Mouse (Mus musculus) cerebellum, adult 11-12 months (tissue): Measurements from ENCODE around the gene AY761185.
"Not testable (repeated sequence)": the region's sequence is repeated elsewhere in the genome, so short reads cannot be mapped to it uniquely, and the experiment has no call there.

ENCODE experiments used
- DNase-seq: peaks from one replicate; pipeline ENCODE4 v3.0.0; 2022

The AY761185 gene

GRCm38 (mm10) chr8:20944610-20945009, at the start of gene AY761185:
Gene AY761185 (minus strand): TSS chr8:20944710.
- DNase-seq, result no peak

GRCm38 (mm10) chr8:20994042-20994441, 49.5 kb upstream of the AY761185 start:
- DNase-seq, result not testable (repeated sequence)

GRCm38 (mm10) chr8:20979846-20980245, 35.3 kb upstream of the AY761185 start:
- no peak for DNase-seq

- no peak for DNase-seq
Observed at GRCm38 (mm10) chr8:20964531-20964930, 20.0 kb upstream of the AY761185 start.

GRCm38 (mm10) chr8:20921971-20922370, 22.5 kb downstream of the AY761185 start, which contains the start of gene Gm6040:
Gene Gm6040 (minus strand): TSS chr8:20922071.
- DNase-seq, result no peak

GRCm38 (mm10) chr8:20912288-20912687, 32.2 kb downstream of the AY761185 start:
- DNase-seq, result no peak

GRCm38 (mm10) chr8:20908256-20908655, 36.3 kb downstream of the AY761185 start:
- no peak for DNase-seq

GRCm38 (mm10) chr8:20907119-20907518, 37.4 kb downstream of the AY761185 start:
- no peak for DNase-seq

- DNase-seq, result no peak
Observed at GRCm38 (mm10) chr8:20902527-20902926, 42.0 kb downstream of the AY761185 start, which contains the start of gene Gm15056. Gene Gm15056 (minus strand): TSS chr8:20902627.
